Mouse (Mus musculus) CH12.LX (cell line): ENCODE measurements around the gene Cd247. TPM values are rescaled to one million over a fixed set of nuclear protein-coding genes. Genes with fewer than 3 reads are reported as not detected.

Source experiments
- DNase-seq: peaks from one replicate; pipeline ENCODE4 v3.0.0-alpha.2; 2013; ENCODE audit errors: extremely low read depth
- H3K27ac ChIP-seq: 2 replicates; pipeline ENCODE4 v1.5.1; 2012; ENCODE audit warnings: low read depth, mild to moderate bottlenecking, control low read depth, moderate library complexity; ENCODE audit not compliant: insufficient read depth
- H3K27me3 ChIP-seq: replicated peaks from 2 replicates; pipeline ENCODE3; 2012; ENCODE audit warnings: inconsistent platforms
- H3K36me3 ChIP-seq, 2 experiments: replicated peaks in 1 of 2; 2 replicates each; pipeline versions ENCODE3 to v1.6.1; 2012; ENCODE audit warnings: inconsistent platforms in 1 of 2, low read length in 1 of 2, mild to moderate bottlenecking in 1 of 2, mixed read lengths in 1 of 2, moderate library complexity in 1 of 2; ENCODE audit not compliant: control insufficient read depth in 1 of 2, insufficient read depth in 1 of 2
- H3K4me1 ChIP-seq, 2 experiments: 2 replicates each; pipeline ENCODE4 v1.6.1; 2012; ENCODE audit warnings: inconsistent platforms in 1 of 2, moderate library complexity in 1 of 2; ENCODE audit not compliant: insufficient read depth in 2 of 2, control insufficient read depth in 1 of 2
- H3K4me2 ChIP-seq: 2 replicates; pipeline ENCODE4 v1.6.1; 2012; ENCODE audit warnings: low read depth, mild to moderate bottlenecking, control low read depth; ENCODE audit not compliant: poor library complexity, insufficient read depth, severe bottlenecking
- H3K4me3 ChIP-seq, 3 experiments: fragments of 150-350 bp in 1 of 3; sonication (generic) in 1 of 3; replicated peaks in 1 of 3; 2 replicates each; pipeline versions ENCODE3 to v1.5.1; 2011 to 2012; ENCODE audit warnings: low read depth in 2 of 3, low read length in 2 of 3, mild to moderate bottlenecking in 2 of 3, moderate library complexity in 2 of 3, control low read depth in 1 of 3, improper control_type of control experiment in 1 of 3, inconsistent platforms in 1 of 3, mixed read lengths in 1 of 3; ENCODE audit not compliant: poor library complexity in 1 of 3
- H3K79me2 ChIP-seq: replicated peaks from 2 replicates; pipeline ENCODE4 v1.6.1; 2012; ENCODE audit warnings: mild to moderate bottlenecking, moderate library complexity; ENCODE audit not compliant: control insufficient read depth, poor library complexity, insufficient read depth, severe bottlenecking; ENCODE audit errors: extremely low read depth
- H3K9ac ChIP-seq: 2 replicates; pipeline ENCODE4 v1.6.1; 2012; ENCODE audit warnings: low read depth, mild to moderate bottlenecking, control low read depth, moderate library complexity; ENCODE audit not compliant: insufficient read depth
- H3K9me3 ChIP-seq: replicated peaks from 2 replicates; pipeline ENCODE3; 2012; ENCODE audit warnings: low read length, inconsistent platforms, mixed read lengths
- BHLHE40 ChIP-seq: IDR thresholded peaks from 2 replicates; pipeline ENCODE4 v1.6.1; 2011; ENCODE audit warnings: mild to moderate bottlenecking, low read depth, low read length, improper control_type of control experiment
- E2F4 ChIP-seq: IDR thresholded peaks from 2 replicates; pipeline ENCODE4 v1.6.1; 2011; ENCODE audit warnings: low read depth, low read length, improper control_type of control experiment; ENCODE audit not compliant: insufficient replicate concordance
- HCFC1 ChIP-seq: IDR thresholded peaks from 2 replicates; pipeline ENCODE4 v1.6.1; 2012; ENCODE audit warnings: low read depth, mild to moderate bottlenecking, inconsistent platforms, low read length, improper control_type of control experiment
- JUN ChIP-seq: IDR thresholded peaks from 2 replicates; pipeline ENCODE4 v1.6.1; 2011; ENCODE audit warnings: low read depth, mild to moderate bottlenecking, low read length, improper control_type of control experiment, moderate library complexity; ENCODE audit not compliant: insufficient read depth
- KAT2A ChIP-seq: IDR thresholded peaks from 2 replicates; pipeline ENCODE4 v1.6.1; 2012; ENCODE audit warnings: low read length, improper control_type of control experiment, inconsistent platforms; ENCODE audit not compliant: insufficient replicate concordance
- MAZ ChIP-seq: IDR thresholded peaks from 2 replicates; pipeline ENCODE4 v1.6.1; 2012; ENCODE audit warnings: low read depth, mild to moderate bottlenecking, inconsistent platforms, low read length, improper control_type of control experiment, moderate library complexity
- MEF2A ChIP-seq: IDR thresholded peaks from 2 replicates; pipeline ENCODE4 v1.6.1; 2014; ENCODE audit warnings: low read depth, mild to moderate bottlenecking, inconsistent platforms, low read length, improper control_type of control experiment, borderline replicate concordance
- MXI1 ChIP-seq: IDR thresholded peaks from 2 replicates; pipeline ENCODE4 v1.6.1; 2011; ENCODE audit warnings: mild to moderate bottlenecking, low read depth, low read length, improper control_type of control experiment
- NELFE ChIP-seq: IDR thresholded peaks from 2 replicates; pipeline ENCODE4 v1.6.1; 2011; ENCODE audit warnings: low read depth, low read length, improper control_type of control experiment
- NRF1 ChIP-seq: IDR thresholded peaks from 2 replicates; pipeline ENCODE4 v1.6.1; 2014; ENCODE audit warnings: low read depth, mild to moderate bottlenecking, inconsistent platforms, low read length, improper control_type of control experiment, moderate library complexity
- POLR2A ChIP-seq: IDR thresholded peaks from 2 replicates; pipeline ENCODE4 v1.6.1; 2011; ENCODE audit warnings: low read depth, mild to moderate bottlenecking, improper control_type of control experiment, low read length
- SIN3A ChIP-seq: IDR thresholded peaks from 2 replicates; pipeline ENCODE4 v1.6.1; 2012; ENCODE audit warnings: low read length, improper control_type of control experiment, inconsistent platforms
- SMC3 ChIP-seq: IDR thresholded peaks from 2 replicates; pipeline ENCODE4 v1.6.1; 2011; ENCODE audit warnings: low read depth, low read length, improper control_type of control experiment
- USF1 ChIP-seq: IDR thresholded peaks from 2 replicates; pipeline ENCODE4 v1.6.1; 2014; ENCODE audit warnings: low read depth, mild to moderate bottlenecking, inconsistent platforms, low read length, improper control_type of control experiment
- USF2 ChIP-seq: conservative IDR thresholded peaks from 2 replicates; pipeline ENCODE4 v1.6.1; 2011; ENCODE audit warnings: low read depth, low read length, improper control_type of control experiment
- ZMIZ1 ChIP-seq: IDR thresholded peaks from 2 replicates; pipeline ENCODE4 v1.6.1; 2012; ENCODE audit warnings: low read depth, mild to moderate bottlenecking, inconsistent platforms, low read length, improper control_type of control experiment
- dilution Hi-C: fragments of 300-500 bp; cut with MboI; formaldehyde crosslinking; loops from 2 replicates; pipeline ENCODE4 v1.14.3; 2020; ENCODE audit warnings: low sequenced_read_pairs; ENCODE audit not compliant: extremely low pct_unique_long_range_greater_than_20kb, extremely low pct_ligation_motif_present
- in situ Hi-C: fragments of 300-500 bp; cut with MboI; formaldehyde crosslinking; loops from 3 replicates; pipeline ENCODE4 v1.14.3; 2019; ENCODE audit warnings: low sequenced_read_pairs, low pct_ligation_motif_present, low pct_unique_long_range_greater_than_20kb, mixed read lengths
- polyA plus RNA-seq: library from polyadenylated mRNA; unstranded; fragments of >175 nt; gene quantifications from 2 replicates; pipeline ENCODE4 v1.2.1, GENCODE M21; 2012; ENCODE audit warnings: low read depth; ENCODE audit not compliant: insufficient read length
- total RNA-seq, 2 experiments: library from RNA; depleted of rRNA; stranded (reverse); fragments of 300-350 nt in 1 of 2; fragments of >200 nt in 1 of 2; gene quantifications; 2 replicates each; pipeline ENCODE4 v1.2.3; 2012 to 2014

The Cd247 gene
- total and polyA plus RNA-seq, 3 experiments = 1.3 to 2.0 TPM; not detected in 1

- Histone ChIP-seq H3K4me2 (no peak overlapping the region), H3K4me3 (no peak overlapping the region), H3K79me2 (no peaks in the 10 kb centered on the region), H3K9ac (no peak overlapping the region), H3K4me1 (0 out of 4 replicates have a peak, but pooled peaks cover 0 to 3% of the 10 kb centered on the region in 2 experiments), H3K9me3 (no peaks in the 10 kb centered on the region), H3K27ac (no peak overlapping the region), H3K27me3 (no peaks in the 10 kb centered on the region), H3K36me3 (no peaks in the 10 kb centered on the region)
- dilution Hi-C loops = no loop called here
- in situ Hi-C loops = no loop called here
- no peak for DNase-seq
- no peak for TF ChIP-seq NELFE
- no peak for TF ChIP-seq NRF1
- TF ChIP-seq BHLHE40 = no peak
- no peak for TF ChIP-seq ZMIZ1
- no peak for TF ChIP-seq SMC3
- TF ChIP-seq POLR2A = no peak
- TF ChIP-seq KAT2A = no peak
- no peak for TF ChIP-seq MEF2A
- no peak for TF ChIP-seq MXI1
- no peak for TF ChIP-seq SIN3A
- TF ChIP-seq HCFC1 = no peak
Observed at GRCm38 (mm10) chr1:165828615-165829014, 40.1 kb downstream of the Cd247 start.

DNA sequence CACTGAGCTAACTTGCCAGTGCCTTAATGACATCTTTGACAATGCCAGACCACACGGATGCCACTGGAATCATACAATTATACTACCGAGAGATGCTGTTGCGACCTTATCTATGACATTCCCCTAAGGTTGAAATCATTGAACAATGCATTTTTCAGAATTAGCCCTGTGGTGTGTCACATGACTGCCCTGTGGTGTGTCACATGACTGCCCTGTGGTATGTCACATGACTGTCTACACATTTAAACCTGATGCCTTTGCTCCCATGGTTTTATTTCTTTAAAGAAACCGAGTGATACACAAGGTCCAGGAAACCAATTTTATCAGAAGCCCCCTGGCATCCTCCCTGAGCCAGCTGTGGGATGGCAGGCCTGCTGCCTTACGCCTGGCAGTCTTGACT, 41.4 kb downstream of the Cd247 start:
- no peak overlapping the region for H3K4me2 ChIP-seq
- no peak overlapping the region for H3K27ac ChIP-seq
- no peaks in the 10 kb centered on the region for H3K27me3 ChIP-seq
- H3K9me3 ChIP-seq = no peaks in the 10 kb centered on the region
- no peak overlapping the region for H3K4me3 ChIP-seq
- H3K4me1 ChIP-seq = 0 out of 4 replicates have a peak, but pooled peaks cover 0 to 3% of the 10 kb centered on the region in 2 experiments
- in situ Hi-C loops = no loop called here
- TF ChIP-seq BHLHE40 (peak; percentile 26; the same call in 1 of the 2 replicates), MAZ (no peak), USF2 (peak; percentile 82), USF1 (peak; percentile 61)
- H3K9ac ChIP-seq = no peak overlapping the region
- dilution Hi-C loops = no loop called here
- no peaks in the 10 kb centered on the region for H3K36me3 ChIP-seq
- no peaks in the 10 kb centered on the region for H3K79me2 ChIP-seq
- DNase-seq = no peak

DNA sequence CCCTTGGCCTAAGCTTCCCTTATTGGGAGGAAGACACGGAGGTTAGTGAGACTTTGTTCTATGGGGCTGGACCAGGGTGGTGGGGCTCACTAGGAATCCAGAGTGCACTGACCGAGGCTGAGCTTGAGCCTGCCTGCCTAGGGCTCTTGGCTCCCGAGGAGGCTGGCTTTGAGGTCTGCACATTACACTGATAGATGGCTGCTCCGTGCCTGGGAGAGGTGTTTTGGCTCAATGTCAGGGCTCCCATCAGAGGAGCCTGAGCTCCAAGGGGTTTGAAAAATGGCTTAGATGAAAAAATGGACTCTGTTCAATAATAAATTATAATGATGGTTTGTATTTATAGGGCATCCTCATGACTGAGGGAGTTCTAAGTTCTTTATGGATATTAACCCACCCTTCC, 44.8 kb downstream of the Cd247 start:
- Histone ChIP-seq H3K4me1 (no peaks in the 10 kb centered on the region), H3K4me3 (no peak overlapping the region), H3K27ac (no peak overlapping the region), H3K9ac (no peak overlapping the region), H3K36me3 (no peaks in the 10 kb centered on the region), H3K27me3 (no peaks in the 10 kb centered on the region), H3K79me2 (no peaks in the 10 kb centered on the region), H3K9me3 (no peaks in the 10 kb centered on the region), H3K4me2 (no peak overlapping the region)
- no peak for DNase-seq
- dilution Hi-C loops (no loop called here), in situ Hi-C loops (no loop called here)
- no peak for TF ChIP-seq JUN
- no peak for TF ChIP-seq KAT2A
- TF ChIP-seq NELFE = no peak
- TF ChIP-seq USF2 = no peak
- no peak for TF ChIP-seq E2F4
